Mouse (Mus musculus): ENCODE data around the gene Tnfaip6. TPM values are rescaled to one million over a fixed set of nuclear protein-coding genes. Genes with fewer than 3 reads are reported as not detected.

Gene Tnfaip6
- 21.7 and 31.9 TPM in 2 replicates for polyA plus RNA-seq (2015; fragmentation: Nextera tagmentation; extraction: Ambion mirVana)

DNA sequence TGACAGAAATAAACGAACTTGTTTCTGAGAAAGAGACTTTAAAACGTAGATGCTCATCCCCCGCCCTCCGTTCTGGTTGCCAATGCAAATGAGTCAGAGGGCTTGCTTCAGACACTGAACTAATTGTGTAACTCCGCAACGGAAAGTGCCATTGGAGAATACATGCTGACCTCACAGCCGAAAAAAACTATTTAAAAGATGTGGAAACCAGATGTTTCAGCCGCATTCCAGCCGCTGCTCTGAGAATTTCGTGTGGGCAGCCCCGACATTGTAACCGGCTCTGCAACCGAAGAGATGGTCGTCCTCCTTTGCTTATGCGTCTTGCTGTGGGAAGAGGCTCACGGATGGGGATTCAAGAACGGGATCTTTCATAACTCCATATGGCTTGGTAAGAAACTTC is at the start of gene Tnfaip6:
Gene Tnfaip6, plus strand, starts transcription at position 128 of the 400 bp plus-strand sequence.

DNA sequence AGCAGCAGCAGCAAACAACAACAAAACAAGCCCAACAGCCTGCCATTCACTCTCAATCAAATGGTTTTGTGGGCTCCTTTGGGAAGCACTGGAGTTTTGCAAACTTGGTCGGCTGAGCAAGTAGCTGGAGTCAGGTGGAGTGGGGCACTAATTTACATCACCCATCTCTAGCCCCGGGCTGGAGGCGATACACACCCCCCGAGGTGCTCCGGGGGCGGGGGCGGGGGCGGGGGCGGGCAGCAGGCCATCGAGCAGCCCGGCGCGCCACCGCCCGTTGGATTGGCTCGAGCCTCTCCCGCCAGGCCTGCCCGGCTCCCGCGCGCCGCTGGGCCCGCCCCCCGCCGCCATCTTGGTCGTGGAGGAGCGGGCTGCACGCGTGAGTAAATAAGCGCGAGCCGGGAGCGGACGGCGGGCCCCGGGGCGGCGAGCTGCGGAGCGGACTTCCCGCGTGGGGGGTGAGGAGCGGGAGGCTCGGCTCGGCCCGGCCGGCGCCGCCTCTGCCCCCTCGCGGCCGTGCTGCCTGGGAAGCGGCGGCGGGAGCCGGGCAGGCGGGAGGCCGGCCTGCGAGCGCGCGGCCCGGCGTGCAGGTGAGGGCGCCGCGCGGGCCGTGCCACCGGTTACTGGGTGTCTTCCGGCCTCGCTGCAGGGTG is 34.8 kb downstream of the Tnfaip6 start, which contains the start of gene Rif1:
Gene Rif1, plus strand, starts transcription at position 342 of the 650 bp plus-strand sequence.

Other genes with a start within 250 kb of the Tnfaip6 start
- gene Rbm43, start 102.8 kb upstream of the Tnfaip6 start, polyA plus RNA-seq (2015; fragmentation: Nextera tagmentation; extraction: Ambion mirVana): 4.3 and 6.2 TPM in 2 replicates
- gene Nmi, start 64.5 kb upstream of the Tnfaip6 start, polyA plus RNA-seq (2015; fragmentation: Nextera tagmentation; extraction: Ambion mirVana): 12.2 and 18.4 TPM in 2 replicates
- gene Rif1, start 34.8 kb downstream of the Tnfaip6 start, polyA plus RNA-seq (2015; fragmentation: Nextera tagmentation; extraction: Ambion mirVana): 7.2 and 8.2 TPM in 2 replicates